23 mouse cellular contexts compared by ENCODE assay signal in the genomic region with DNA sequence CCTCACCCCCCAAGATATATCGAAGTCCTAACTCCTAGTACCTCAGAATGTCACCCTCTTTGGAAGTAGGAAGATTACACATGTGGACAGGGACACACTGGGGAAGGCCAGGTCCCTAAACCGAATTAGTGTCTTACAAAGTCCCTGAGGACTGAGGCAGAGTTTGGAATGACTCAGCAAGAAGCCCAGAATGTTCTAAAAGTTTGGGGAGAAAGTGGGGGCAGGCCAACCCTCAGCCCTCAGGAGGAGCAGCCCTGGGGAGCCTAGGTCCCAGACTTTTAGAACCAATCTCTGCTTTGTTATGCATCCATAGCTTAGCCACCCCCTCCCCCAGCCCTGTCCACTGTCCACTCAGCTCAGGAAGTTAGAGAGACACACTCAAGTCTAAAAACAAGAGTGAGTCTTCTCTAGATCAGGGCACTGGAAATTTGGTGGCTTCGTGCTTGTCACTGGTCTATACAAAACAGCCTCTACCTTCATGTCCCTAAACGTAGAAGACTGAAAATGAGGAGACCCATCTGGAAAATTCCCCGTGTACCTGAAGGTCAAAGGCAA.
"Had no signal": no experiment of that assay in that cellular context is flagged by ENCODE, and none has a peak within 500 bp of the region (broad histone marks: within the 10 kb centered on the region; RNA-seq: fewer than 3 reads in every experiment).

No protein-coding gene starts in this region.

- H3K9me3 ChIP-seq: heart, embryonic 10.5 days; heart, embryonic 12.5 days; hindbrain, embryonic 10.5 days; hindbrain, embryonic 12.5 days; intestine, embryonic 15.5 days; limb, embryonic 13.5 days; limb, embryonic 15.5 days; liver, embryonic 12.5 days had no signal

- H3K4me3 ChIP-seq: gastrocnemius, adult 2 months; heart, embryonic 10.5 days; heart, embryonic 12.5 days; hindbrain, embryonic 10.5 days; hindbrain, embryonic 12.5 days; intestine, embryonic 15.5 days; limb, embryonic 13.5 days; limb, embryonic 15.5 days; liver, embryonic 12.5 days had no signal

- H3K36me3 ChIP-seq: heart, embryonic 10.5 days; heart, embryonic 12.5 days; hindbrain, embryonic 10.5 days; hindbrain, embryonic 12.5 days; intestine, embryonic 15.5 days; limb, embryonic 13.5 days; limb, embryonic 15.5 days; liver, embryonic 12.5 days had no signal

- H3K9ac ChIP-seq: heart, embryonic 12.5 days; hindbrain, embryonic 12.5 days; hindbrain, embryonic 14.5 days; intestine, embryonic 15.5 days; limb, embryonic 13.5 days; limb, embryonic 15.5 days; liver, embryonic 12.5 days; liver, embryonic 14.5 days had no signal

- H3K27ac ChIP-seq: gastrocnemius, adult 2 months; heart, embryonic 10.5 days; hindbrain, embryonic 10.5 days; hindbrain, embryonic 12.5 days; hindbrain, embryonic 14.5 days; intestine, embryonic 15.5 days; limb, embryonic 13.5 days; limb, embryonic 15.5 days; liver, embryonic 12.5 days; liver, embryonic 14.5 days had no signal

- H3K4me2 ChIP-seq: heart, embryonic 12.5 days; hindbrain, embryonic 12.5 days; hindbrain, embryonic 14.5 days; intestine, embryonic 15.5 days; limb, embryonic 13.5 days; limb, embryonic 15.5 days; liver, embryonic 12.5 days had no signal

- H3K27me3 ChIP-seq: intestine, embryonic 15.5 days; limb, embryonic 13.5 days had no signal

- DNase-seq: gastrocnemius, adult 2 months; gastrocnemius, postnatal 10 days; gastrocnemius, postnatal 25 days; heart, adult 18-20 months; heart, postnatal 10 days; heart, postnatal 4 days; kidney, adult 18-20 months; kidney, adult 8-10 months; kidney, postnatal 10 days; kidney, postnatal 36 days; layer of hippocampus, adult 9-11 months; layer of hippocampus, postnatal 36 days; left cerebral cortex, postnatal 4 days had no signal
